Mouse (Mus musculus) ZHBTc4 (cell line): ENCODE data around the gene H3f3a.

ENCODE experiments used
- DNase-seq: peaks from one replicate; pipeline ENCODE4 v3.0.0-alpha.2; 2011; ENCODE audit warnings: low read depth, low spot score

Gene H3f3a

GRCm38 (mm10) chr1:180782906-180783579, 30.7 kb downstream of the H3f3a start:
- no peak for DNase-seq

- DNase-seq, result no peak
Observed at GRCm38 (mm10) chr1:180781250-180781649, 32.5 kb downstream of the H3f3a start.

GRCm38 (mm10) chr1:180780291-180780690, 33.5 kb downstream of the H3f3a start:
- no peak for DNase-seq

GRCm38 (mm10) chr1:180778941-180779340, 34.8 kb downstream of the H3f3a start:
- no peak for DNase-seq

GRCm38 (mm10) chr1:180778403-180778754, 35.4 kb downstream of the H3f3a start:
- no peak for DNase-seq

GRCm38 (mm10) chr1:180777660-180778402, 35.9 kb downstream of the H3f3a start:
- DNase-seq, result peak; percentile 93

- no peak for DNase-seq
Observed at GRCm38 (mm10) chr1:180777289-180777659, 36.5 kb downstream of the H3f3a start.

GRCm38 (mm10) chr1:180776494-180776893, 37.2 kb downstream of the H3f3a start:
- no peak for DNase-seq

GRCm38 (mm10) chr1:180775849-180776493, 37.8 kb downstream of the H3f3a start:
- DNase-seq, result no peak

GRCm38 (mm10) chr1:180775317-180775716, 38.4 kb downstream of the H3f3a start:
- DNase-seq, result peak; percentile 54

- DNase-seq, result peak; percentile 84
Observed at GRCm38 (mm10) chr1:180774664-180775063, 39.1 kb downstream of the H3f3a start.

GRCm38 (mm10) chr1:180772291-180772690, 41.5 kb downstream of the H3f3a start:
- DNase-seq, result no peak

GRCm38 (mm10) chr1:180771722-180772121, 42.0 kb downstream of the H3f3a start:
- DNase-seq, result no peak

GRCm38 (mm10) chr1:180771306-180771705, 42.4 kb downstream of the H3f3a start:
- DNase-seq, result no peak

GRCm38 (mm10) chr1:180768334-180769168, 45.2 kb downstream of the H3f3a start:
- peak; percentile 88 for DNase-seq

- peak; percentile 59 for DNase-seq
Observed at GRCm38 (mm10) chr1:180767541-180768333, 46.0 kb downstream of the H3f3a start.

- DNase-seq, result no peak
Observed at GRCm38 (mm10) chr1:180766557-180766956, 47.2 kb downstream of the H3f3a start.

GRCm38 (mm10) chr1:180765393-180765792, 48.4 kb downstream of the H3f3a start:
- DNase-seq, result no peak

GRCm38 (mm10) chr1:180763828-180764227, 49.9 kb downstream of the H3f3a start:
- DNase-seq, result peak; percentile 91

GRCm38 (mm10) chr1:180763307-180763706, 50.4 kb downstream of the H3f3a start:
- peak; percentile 32 for DNase-seq

GRCm38 (mm10) chr1:180762679-180763078, 51.1 kb downstream of the H3f3a start:
- peak; percentile 33 for DNase-seq
